Mouse (Mus musculus) left cerebral cortex, adult 18-20 months (tissue): Measurements from ENCODE around the gene Gcg. TPM values are rescaled to one million over a fixed set of nuclear protein-coding genes. Genes with fewer than 3 reads are reported as not detected.

Source experiments
- DNase-seq, 2 experiments: peaks; one replicate each; pipeline ENCODE4 v3.0.0; 2021 to 2022; ENCODE audit warnings: low spot score in 2 of 2, mixed read lengths in 1 of 2
- total RNA-seq, 2 experiments: library from RNA; stranded (reverse); gene quantifications; 2 replicates each; pipeline ENCODE4 v1.2.3; 2021

Gcg gene
- total RNA-seq, 2 experiments from 2014 or later, result not detected

DNA sequence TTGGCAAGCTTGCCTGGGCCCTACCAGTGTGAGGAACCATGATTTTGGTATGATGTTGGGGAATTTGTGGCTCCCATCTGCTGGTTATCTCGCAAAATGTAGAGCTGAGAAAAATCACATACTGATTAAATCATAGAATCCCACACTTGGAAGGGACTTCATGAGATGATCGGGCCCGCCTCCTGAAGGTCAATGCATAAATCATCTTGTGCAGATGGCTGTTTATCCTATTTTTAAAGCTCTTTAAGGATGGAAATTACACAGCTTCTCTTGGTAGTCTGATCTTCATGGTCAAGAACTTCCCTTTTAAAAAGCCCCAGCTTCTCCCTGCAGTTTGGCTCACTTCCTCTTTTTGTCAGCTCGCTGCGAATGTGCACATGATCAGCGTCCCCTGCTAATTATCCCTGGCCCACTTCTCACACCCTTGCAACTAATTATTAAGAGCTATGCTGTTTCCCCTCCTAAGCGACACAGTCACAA is 23.2 kb downstream of the Gcg start:
- no peak for DNase-seq

DNA sequence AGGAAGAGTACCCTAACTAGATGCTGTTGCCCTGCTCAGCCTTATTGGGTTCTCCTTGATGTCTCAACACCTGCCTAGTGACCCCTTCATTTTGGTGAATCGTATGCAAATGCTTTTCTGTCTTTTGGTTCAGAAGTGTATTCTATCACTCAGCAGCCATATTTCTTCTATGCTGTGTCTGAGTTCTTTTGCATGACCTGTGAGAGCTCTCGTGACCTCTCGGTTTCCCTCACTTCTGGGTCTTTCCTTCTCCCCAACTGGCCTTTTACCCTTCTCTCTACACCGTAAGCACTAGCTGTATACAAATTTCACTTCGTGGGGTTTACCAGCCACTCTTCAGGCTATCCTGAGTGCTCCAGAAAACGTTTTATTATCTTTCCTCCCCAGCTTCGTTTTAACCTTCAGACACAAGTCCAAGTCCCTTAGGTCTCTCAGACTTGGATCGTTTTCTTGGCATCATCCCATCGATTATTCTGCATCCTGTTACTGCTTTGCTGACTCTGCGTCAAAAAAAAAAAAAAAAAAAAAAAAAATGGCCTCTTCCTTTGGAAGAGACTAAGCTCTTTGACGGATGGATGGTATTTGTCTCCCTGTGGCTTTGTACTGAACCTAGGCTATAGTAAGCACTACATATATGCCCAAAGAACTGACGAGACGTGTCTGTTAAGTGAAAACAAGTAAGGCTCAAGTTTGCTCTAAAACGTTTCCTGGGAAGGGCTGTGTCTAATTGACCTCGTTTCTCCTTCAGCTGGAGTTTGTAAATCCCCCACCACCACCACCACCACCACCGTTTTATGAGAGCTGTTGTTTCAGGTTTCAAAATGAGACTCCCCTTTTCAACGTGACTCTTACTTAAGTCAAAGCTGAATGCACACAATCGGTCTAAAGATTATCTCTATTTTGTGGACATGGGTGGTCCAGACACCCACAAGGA is 23.9 kb downstream of the Gcg start:
- no peak for DNase-seq

DNA sequence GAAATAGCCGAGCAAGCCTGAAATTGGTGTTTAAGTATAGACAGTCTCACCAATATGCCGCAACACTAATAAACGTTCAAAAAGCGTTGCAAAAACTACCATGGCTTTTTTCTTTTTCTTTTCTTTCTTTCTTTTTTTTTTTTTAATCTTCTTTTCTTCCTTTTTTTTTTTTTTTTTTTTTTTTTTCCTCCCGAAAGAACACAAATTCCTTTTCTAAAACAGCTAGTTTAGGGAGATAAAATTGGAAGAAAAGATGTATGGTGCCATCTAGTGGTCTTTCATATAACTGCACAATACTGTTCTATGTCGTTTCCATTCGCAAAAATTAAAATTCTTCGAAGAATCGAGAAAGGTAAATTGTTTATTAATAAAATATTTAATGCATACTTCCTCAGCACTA is 25.4 kb downstream of the Gcg start:
- no peak for DNase-seq

DNA sequence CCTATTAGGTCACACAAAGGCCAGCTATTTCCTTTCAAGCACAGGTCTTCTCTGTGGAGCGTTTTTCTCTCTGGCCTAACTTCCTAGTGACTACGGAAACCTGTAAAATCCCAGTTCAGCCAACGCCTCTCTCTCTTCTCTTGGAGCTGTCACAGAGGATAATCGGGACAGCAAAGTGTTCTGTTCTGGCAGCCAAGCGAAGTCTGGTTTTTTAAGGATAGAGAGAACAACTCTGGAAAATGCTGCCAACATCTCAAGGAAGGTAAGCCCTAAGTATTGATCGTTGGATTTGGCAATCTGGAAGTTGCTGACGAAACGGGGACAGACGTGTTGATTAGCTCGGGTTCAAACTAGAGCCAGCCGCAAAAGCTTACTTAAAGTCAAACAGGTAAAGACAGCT is 28.5 kb downstream of the Gcg start:
- DNase-seq, result peak in 1 of 2 experiments; percentile 6

DNA sequence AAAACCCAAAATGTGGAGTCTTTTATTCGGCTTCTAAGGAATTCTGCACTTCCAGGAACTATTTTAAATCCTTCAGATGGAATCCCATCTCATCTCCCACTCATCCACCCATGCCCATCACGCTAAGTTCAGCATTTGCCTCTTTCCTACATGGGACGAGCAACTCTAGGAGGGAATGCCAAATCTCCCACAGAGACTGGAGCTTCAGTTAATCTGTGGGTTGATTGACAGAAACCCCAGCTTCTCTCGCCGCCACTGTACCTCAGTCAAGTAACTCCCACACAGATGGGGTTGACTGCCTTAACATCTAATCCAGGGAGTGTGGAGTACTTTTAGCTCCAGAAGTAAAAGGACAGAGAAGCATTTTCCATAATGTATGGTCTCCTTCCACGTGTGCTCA is 29.4 kb downstream of the Gcg start:
- peak in 1 of 2 experiments; percentile 48 for DNase-seq

DNA sequence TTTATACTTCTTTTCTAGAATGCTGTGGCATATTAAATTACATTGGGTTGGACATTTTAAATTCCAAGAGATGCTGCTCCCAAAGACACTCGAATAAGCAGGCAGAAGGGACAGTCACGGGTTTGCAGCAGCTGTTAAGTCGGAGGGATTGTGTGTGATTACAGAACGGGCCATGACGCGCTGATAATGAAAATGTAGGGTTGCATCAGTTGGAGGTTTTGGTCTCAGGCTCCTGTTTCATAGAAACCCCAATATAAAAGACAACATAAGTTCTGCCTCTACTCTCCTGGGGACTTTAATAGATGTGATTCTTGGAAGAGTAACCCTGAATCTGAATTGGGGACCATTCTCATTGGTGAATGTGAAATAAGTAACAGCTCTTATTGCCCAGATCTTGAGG is 33.1 kb downstream of the Gcg start:
- no peak for DNase-seq

DNA sequence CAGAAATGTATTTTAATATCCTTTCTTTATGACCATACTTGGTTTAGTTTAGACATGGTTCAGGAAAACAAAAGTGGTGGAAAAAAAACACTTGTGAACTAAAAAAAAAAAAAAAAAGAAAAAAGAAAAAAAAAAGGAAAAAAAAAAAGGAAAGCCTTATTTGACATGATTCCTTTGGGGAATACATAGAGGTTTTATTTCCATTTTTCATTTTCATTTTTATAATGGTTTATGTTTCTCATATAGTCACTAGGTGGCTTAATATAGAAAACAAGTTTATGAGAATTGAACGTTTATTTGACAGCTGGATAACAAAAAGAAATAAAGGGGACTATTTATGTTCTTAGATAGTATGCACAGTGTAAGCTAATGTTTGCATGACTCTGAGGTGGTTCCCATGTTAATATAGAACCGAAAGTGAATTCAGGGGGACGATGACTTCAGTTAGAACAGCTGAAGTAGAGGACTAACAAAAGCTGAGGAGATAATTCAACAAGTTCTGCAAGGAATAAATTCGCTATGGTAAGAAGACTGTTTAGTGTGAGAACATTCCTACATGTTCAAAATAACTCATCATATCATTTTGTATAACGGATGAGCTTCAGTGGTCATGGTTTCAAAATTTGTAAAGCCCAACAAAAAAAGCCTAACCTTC is 33.6 kb downstream of the Gcg start:
- DNase-seq, result no peak

DNA sequence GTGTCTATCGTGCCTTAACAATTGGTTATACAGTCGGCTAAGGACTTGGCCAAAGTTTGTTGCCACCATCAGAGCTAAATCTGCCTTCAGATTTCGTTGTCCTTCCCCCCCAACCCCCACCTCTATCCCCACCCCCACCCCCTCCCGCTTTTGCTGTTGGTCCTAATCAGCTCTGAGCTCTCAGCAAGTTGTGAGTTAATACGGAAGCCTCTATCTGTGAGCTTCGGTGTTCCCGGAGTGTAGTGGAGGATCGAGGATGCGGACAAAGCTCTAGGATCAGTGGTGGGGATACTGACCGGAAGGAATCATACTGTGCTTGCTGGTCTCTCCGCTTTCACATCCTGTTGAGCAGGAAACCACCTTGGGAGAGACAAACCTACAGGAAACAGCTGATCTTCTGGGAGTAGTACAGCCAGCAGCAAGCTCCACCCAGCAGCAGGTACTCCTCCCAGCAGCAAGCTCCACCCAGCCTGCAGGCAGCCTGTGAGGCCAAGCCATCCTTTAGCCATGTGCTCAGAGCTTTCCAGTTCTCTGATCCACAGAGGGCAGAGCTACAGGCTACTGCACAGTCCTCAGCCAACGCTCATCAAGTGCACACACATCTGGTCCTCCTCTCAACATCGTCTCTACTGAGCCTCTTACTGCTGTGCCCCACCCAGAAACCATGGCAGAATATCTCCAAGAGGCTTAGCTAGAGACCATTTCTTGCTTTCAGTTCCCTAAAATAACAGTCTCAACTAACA is 42.5 kb downstream of the Gcg start:
- no peak for DNase-seq

DNA sequence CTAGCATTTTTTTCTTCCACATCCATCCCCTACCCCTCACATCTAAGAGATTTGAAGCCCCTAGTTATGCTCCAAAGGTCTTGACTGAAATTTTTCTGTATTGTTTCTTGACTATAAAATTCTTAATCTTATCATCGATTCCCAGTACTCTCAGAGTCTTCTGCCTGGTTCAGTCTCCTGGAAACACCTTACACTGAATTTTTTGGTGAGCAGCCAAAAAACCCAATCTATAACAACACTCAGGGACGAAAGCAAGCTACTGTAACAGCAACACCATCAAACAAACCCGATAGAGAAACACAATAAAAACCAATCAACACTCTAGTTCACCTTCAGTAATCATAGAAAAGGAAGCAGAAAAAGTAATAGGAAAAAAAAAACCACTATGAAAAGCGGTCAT is 43.4 kb downstream of the Gcg start:
- DNase-seq, result no peak

DNA sequence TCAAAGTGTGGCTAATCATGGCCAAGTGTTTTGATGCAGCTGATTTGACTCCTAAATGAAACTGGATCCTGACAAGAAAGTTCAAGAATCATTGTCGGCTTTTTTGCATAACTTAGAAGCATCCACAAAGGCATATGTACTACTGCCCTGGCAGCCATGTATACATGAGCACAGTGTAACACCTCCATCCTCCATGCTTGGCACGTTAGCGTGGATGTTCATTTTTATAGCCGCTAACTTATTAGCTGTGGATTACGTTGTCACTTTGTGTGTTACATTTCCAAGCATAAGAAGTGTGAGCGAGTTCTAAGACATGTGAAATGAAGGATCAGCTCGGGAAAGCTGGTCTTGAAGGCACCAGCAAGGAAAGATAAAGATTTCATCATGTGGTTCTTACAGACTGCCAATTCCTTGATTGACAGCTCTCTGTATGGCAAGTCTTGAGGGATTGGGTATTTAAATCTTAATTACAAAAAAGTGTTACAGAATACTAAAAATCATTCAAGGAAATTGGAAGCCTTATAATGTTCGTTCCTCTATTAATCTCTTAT is 52.1 kb downstream of the Gcg start:
- no peak for DNase-seq

DNA sequence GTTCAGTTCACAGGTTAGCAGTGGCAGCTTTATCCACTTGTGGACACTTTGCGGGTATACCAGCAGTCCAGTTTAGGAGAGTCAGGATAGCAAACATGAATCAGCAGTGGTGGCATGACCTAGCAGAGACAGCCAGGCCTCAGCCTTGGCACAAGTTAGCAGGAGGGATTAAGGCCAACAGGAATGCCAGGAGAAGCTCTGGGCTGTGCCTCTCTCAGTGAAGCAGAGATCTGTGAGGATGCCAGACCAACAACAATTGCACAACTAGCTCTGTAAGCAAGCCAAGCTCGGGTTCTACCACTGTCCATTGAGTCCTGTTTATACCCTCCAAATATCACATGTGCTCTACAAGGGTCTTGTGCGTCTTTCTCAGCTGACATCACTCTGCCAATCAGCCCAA is 57.5 kb downstream of the Gcg start:
- no peak for DNase-seq

Other genes starting within 250 kb of the Gcg start
- 1 to 10 TPM; 2.0 to 3.5 TPM for gene Dpp4, start 71.4 kb downstream of the Gcg start, total RNA-seq
- gene Fap, start 90.4 kb upstream of the Gcg start, total RNA-seq, result 1 to 10 TPM; 3.8 to 6.7 TPM
- gene Ifih1, start 162.6 kb upstream of the Gcg start, total RNA-seq, result 1 to 10 TPM; 4.1 TPM
- gene Gca, start 180.6 kb upstream of the Gcg start, total RNA-seq, result 10 to 100 TPM; 18.2 to 23.8 TPM